Mouse (Mus musculus) embryonic facial prominence, embryonic 13.5 days (tissue): ENCODE results near the gene Sptb. TPM values are rescaled to one million over a fixed set of nuclear protein-coding genes. Genes with fewer than 3 reads are reported as not detected.

Experiments
- ATAC-seq: fragments of 200-750 bp; cut with Nextera tagmentation; 2 replicates; pipeline ENCODE4 v1.8.0; 2017; ENCODE audit warnings: low read depth; ENCODE audit not compliant: insufficient number of reproducible peaks, insufficient read depth, low FRiP score, low TSS enrichment
- H3K27ac ChIP-seq: fragments of 300-500 bp; sonication (generic); 2 replicates; pipeline ENCODE4 v1.5.1; 2015; ENCODE audit warnings: moderate library complexity, mild to moderate bottlenecking, inconsistent platforms
- H3K27me3 ChIP-seq: fragments of 300-500 bp; sonication (generic); 2 replicates; pipeline ENCODE4 v1.6.1; 2015; ENCODE audit warnings: mild to moderate bottlenecking, inconsistent platforms
- H3K36me3 ChIP-seq: fragments of 300-500 bp; sonication (generic); 2 replicates; pipeline ENCODE4 v1.6.1; 2015; ENCODE audit warnings: mild to moderate bottlenecking, inconsistent platforms
- H3K4me1 ChIP-seq: fragments of 300-500 bp; sonication (generic); 2 replicates; pipeline ENCODE4 v1.6.1; 2015; ENCODE audit warnings: inconsistent platforms
- H3K4me2 ChIP-seq: fragments of 300-500 bp; sonication (generic); 2 replicates; pipeline ENCODE4 v1.6.1; 2015; ENCODE audit warnings: moderate library complexity, mild to moderate bottlenecking, inconsistent platforms
- H3K4me3 ChIP-seq: fragments of 300-500 bp; sonication (generic); 2 replicates; pipeline ENCODE4 v1.5.1; 2015; ENCODE audit warnings: mild to moderate bottlenecking, inconsistent platforms
- H3K9ac ChIP-seq: fragments of 300-500 bp; sonication (generic); 2 replicates; pipeline ENCODE4 v1.6.1; 2015; ENCODE audit warnings: mild to moderate bottlenecking, inconsistent platforms
- H3K9me3 ChIP-seq: fragments of 300-500 bp; sonication (generic); 2 replicates; pipeline ENCODE4 v1.6.1; 2016; ENCODE audit warnings: inconsistent platforms
- WGBS: fragments of 180-500 bp; shearing (Covaris S2); methylation state at CpG from one replicate; pipeline ENCODE4 v1.1.7; 2015; ENCODE audit warnings: mixed read lengths; 5-methylcytosine and 5-hydroxymethylcytosine counted together
- polyA plus RNA-seq: library from polyadenylated mRNA; unstranded; fragments of >200 nt; fragmentation: Nextera tagmentation; extraction: Ambion mirVana; gene quantifications from 2 replicates; pipeline ENCODE4 v1.2.1, GENCODE M21; 2015

The Sptb gene
- polyA plus RNA-seq, 1 experiment from 2014 or later = 0.35 TPM

DNA sequence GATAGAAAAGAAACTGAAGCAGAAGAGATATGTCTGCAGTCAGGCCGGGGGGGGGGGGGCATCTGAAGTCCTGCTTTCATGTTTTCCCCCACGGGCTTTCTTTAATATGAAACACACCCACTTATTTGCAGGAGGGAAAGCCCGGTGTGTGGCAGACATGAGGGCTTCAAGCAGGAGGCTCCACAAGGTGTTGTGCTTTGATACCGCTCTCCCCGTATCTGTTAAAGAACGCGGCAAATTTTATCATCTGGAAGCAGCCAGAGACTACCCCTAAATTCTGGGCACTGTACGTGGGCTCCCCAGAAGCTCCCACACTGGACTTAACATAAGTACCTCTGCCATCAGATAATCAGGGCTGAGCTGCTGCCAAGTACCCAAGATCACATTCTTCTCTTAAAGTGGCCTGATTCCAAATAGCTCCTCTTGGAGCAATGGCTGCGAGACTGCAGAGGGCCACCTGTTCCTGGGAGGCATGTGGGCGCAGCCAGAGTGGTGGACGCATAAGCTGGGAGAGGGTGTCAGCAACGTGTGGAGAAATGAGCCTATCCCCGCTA is 39.7 kb downstream of the Sptb start:
- H3K27ac ChIP-seq = no peak overlapping the region
- ATAC-seq = no peak
- no peaks in the 10 kb centered on the region for H3K27me3 ChIP-seq
- 40% methylated on average over 13 of the region's 13 CpGs for WGBS
- H3K4me1 ChIP-seq = peaks cover 23% of the 10 kb centered on the region
- H3K9ac ChIP-seq = no peak overlapping the region
- no peaks in the 10 kb centered on the region for H3K36me3 ChIP-seq
- no peak overlapping the region for H3K4me2 ChIP-seq
- H3K4me3 ChIP-seq = no peak overlapping the region
- H3K9me3 ChIP-seq = no peaks in the 10 kb centered on the region

DNA sequence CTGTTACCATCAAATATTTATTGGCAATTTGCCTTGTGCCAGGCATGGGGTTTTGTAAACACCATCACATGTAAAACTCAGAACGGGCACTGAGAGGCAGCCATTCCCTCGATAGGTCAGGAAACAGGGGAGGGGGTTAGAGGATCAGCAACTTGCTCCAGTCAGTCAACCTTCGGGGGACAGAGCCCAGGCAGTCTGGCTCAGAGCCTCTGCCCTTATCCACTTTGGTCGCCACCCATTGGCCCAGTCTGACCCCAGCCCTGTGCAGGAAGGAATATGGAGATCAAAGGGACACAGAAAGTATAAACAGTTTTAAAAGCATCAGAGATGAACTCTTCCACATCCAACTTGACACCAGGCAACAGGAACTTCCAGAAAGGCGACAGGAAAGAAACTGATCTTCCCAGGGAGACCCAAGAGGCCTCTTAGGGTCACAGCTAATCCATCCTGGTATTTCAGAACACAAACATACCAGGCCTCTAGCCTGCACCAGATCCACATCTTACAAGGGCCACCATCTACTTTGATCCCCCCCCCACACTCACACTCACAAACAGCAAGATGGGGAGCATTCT is 40.3 kb downstream of the Sptb start:
- H3K36me3 ChIP-seq = no peaks in the 10 kb centered on the region
- 17% methylated on average over 5 of the region's 5 CpGs for WGBS
- H3K4me2 ChIP-seq = no peak overlapping the region
- H3K4me3 ChIP-seq = no peak overlapping the region
- ATAC-seq = no peak
- H3K9me3 ChIP-seq = no peaks in the 10 kb centered on the region
- H3K9ac ChIP-seq = no peak overlapping the region
- H3K27ac ChIP-seq = no peak overlapping the region
- H3K27me3 ChIP-seq = no peaks in the 10 kb centered on the region
- H3K4me1 ChIP-seq = peaks cover 18% of the 10 kb centered on the region

DNA sequence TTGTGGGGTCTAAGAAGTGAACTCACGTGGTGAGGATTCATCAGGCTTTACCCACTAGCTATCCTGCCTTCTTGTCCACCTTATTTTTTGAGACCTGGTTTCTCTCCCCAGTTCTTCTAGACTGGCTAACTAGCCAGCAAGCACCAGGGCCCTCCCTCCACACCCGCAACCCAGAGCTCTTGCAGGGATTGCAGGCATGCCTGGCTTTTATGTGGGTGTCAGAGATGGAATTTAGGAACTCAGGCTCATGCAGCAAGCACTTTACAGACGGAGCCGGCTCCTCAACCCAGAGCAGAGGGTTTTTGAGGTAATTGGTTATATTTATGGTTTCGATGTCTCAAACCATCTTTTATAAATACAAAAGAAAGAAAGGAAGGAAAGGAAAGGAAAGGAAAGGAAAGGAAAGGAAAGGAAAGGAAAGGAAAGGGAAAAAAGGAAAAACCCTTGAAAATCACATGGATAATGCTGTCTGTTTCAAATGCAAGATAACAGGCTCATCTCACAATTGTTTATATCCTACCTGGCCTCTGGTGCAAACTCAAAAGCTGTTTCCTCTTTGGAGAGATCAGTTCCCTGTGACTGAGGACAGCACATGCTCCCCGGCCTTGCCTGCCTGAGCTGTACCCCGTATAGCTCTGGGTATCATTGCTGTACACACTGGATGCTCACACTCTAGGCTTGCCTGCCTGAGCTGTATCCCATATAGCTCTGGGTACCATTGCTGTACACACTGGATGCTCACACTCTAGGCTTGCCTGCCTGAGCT is 41.5 kb downstream of the Sptb start:
- Histone ChIP-seq H3K9me3 (no peaks in the 10 kb centered on the region), H3K36me3 (no peaks in the 10 kb centered on the region), H3K27me3 (no peaks in the 10 kb centered on the region), H3K4me2 (no peak overlapping the region), H3K4me1 (peaks cover 12% of the 10 kb centered on the region), H3K27ac (no peak overlapping the region), H3K9ac (no peak overlapping the region), H3K4me3 (no peak overlapping the region)
- no peak for ATAC-seq
- WGBS = 65% methylated on average over 7 of the region's 7 CpGs

DNA sequence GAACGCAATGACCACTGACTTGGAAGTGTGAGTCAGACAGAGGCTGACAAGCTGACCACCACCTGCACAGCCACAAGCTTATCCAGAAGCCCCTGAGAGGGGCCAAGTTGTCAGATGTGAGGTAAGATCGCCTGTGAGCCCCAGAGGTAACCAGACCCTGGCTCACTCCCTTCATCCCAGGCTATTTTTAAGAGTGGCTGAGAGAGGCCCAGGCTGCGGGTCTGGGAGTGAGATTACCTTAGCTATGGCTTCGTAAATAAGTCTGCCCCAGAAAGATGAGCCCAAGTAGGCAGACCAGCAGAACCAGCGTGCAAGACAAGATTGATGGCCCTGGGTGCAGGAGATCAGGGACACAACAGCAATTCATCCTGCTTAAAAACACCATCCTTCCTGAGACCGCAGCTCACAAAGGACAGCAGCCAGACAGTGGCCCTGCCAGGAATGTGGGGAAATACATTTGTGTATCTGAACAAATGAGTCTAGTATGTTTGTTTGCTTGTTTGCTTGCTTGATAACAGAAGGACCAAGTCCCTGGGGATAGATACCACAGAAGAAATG is 58.5 kb downstream of the Sptb start:
- no peak overlapping the region for H3K27ac ChIP-seq
- H3K9ac ChIP-seq = no peak overlapping the region
- no peak overlapping the region for H3K4me2 ChIP-seq
- no peaks in the 10 kb centered on the region for H3K36me3 ChIP-seq
- WGBS = 83% methylated on average over 6 of the region's 6 CpGs
- H3K4me1 ChIP-seq = no peaks in the 10 kb centered on the region
- H3K27me3 ChIP-seq = no peaks in the 10 kb centered on the region
- H3K4me3 ChIP-seq = no peak overlapping the region
- H3K9me3 ChIP-seq = 0 out of 2 replicates have a peak, but pooled peaks cover 3% of the 10 kb centered on the region
- ATAC-seq = no peak

DNA sequence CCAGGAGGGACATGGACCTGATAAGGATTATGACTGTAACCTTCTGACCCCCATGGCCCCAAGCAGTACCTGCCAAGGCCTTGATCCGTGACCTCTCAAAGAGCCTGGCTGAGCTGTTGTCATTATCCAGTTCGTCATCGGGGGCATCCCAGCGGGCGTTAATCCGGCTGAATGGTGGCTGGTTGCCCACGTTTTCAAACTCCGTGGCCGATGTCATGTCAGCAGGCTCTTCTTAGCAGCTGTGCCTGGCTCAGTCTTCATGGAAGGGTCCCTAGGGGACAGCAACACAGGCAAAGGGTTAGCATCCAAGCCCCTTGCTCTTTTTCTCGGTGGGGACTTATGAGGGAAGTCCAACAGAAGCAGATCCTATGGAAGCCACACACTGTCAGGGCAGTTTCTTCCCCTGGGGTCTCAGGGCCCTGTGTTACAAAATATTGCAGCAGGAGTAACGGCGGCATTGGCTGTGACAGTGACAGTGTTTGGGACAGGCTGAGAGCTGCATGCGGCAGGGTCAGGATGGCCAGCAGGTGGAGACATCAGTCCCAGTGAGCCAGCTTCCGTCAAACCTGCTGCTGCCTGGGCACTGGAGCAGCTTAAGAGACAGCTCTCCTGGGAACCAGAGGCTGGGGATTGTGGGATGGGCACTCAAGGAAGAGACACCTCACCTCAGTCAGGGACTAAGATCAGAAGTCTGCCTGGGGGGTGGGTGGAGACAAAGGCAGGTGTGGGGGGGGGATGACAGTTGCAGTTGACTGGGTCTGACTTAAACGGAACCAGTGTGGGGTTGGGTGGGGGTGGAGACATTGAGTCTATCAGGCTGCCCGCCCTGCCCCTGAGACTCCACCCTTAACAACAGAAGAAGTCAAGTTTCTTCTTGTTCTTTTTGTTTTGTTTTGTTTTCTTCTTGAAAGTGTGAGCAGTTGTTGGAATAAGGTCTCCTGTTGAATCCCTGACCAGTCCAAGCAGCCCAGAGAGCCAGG is 60.3 kb downstream of the Sptb start:
- H3K4me3 ChIP-seq = no peak overlapping the region
- no peak overlapping the region for H3K27ac ChIP-seq
- H3K9ac ChIP-seq = no peak overlapping the region
- no peak overlapping the region for H3K4me2 ChIP-seq
- 46% methylated on average over 16 of the region's 16 CpGs for WGBS
- no peak for ATAC-seq
- 0 out of 2 replicates have a peak, but pooled peaks cover 3% of the 10 kb centered on the region for H3K9me3 ChIP-seq
- H3K27me3 ChIP-seq = no peaks in the 10 kb centered on the region
- no peaks in the 10 kb centered on the region for H3K36me3 ChIP-seq
- peaks cover 11% of the 10 kb centered on the region for H3K4me1 ChIP-seq

DNA sequence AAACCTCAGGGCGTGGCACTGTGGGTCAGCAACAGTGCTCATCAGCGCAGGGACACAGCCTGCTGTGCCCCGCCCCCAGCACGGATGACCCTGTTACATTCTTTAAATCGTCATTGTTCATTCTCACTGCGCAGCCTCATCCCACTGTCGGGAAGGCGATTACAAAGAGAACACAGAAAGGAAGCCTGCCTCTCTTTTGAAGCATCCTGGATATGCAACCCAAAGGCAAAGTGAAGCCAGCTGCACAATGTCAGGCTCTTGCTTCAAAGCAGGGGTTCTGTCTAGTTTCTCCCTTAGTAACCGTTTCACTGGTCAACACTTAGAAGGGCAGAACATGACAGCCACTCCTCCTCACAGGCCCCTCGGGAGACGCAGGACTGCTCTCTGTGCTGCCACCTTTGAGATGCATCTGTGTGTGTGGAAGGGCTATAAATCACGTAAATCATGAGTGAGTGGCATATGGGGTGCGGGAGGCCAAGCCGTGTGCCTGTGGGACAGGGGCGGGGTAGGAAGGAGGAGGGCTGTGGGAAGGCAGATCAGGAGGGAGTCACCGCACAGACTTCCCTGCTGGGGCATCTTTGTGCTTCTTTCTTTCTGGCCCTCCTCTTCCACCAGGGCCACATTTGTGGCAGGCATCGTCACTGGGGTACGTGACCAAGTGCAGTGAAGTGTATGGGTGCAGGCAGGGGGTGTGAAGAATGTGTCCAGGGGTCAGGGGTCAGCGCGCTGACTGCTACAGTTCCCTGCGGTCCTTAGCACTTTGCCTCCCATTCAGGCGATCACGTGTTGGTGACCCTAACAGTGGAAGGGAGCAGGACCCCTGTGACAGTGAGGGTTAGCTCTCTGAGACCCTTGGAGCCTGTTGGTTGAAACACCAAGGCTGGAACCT is 64.9 kb downstream of the Sptb start:
- 50% methylated on average over 23 of the region's 23 CpGs for whole genome bisulfite sequencing
- H3K27ac ChIP-seq = no peak overlapping the region
- peak overlapping the region; percentile 11; the same call in 1 of the 2 replicates for H3K4me2 ChIP-seq
- no peaks in the 10 kb centered on the region for H3K9me3 ChIP-seq
- H3K9ac ChIP-seq = 0 out of 2 replicates have a peak overlapping the region, but pooled peaks have one; percentile 27
- no peak overlapping the region for H3K4me3 ChIP-seq
- H3K27me3 ChIP-seq = no peaks in the 10 kb centered on the region
- no peaks in the 10 kb centered on the region for H3K36me3 ChIP-seq
- no peak for ATAC-seq
- H3K4me1 ChIP-seq = peaks cover 24% of the 10 kb centered on the region

DNA sequence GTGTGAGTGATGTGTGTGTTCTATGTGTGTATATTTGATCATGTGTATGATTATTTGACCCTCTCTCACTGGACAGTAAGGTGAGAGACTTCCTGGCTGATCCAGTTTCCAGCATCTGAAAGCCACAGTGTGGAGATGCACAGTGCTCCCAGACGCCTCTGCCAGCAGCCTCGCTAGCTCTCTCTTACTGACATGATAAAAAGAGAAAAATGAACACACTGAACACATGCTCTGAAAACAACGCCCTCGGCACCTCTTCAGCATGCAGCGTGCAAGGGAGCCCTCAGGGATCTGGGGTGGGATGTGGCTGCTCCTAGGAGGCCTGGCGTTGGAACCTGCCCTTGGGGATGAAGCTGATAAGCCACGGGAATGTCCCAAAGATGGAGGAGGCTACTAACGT is 66.7 kb downstream of the Sptb start:
- WGBS = 59% methylated on average over 8 of the region's 8 CpGs
- no peaks in the 10 kb centered on the region for H3K9me3 ChIP-seq
- H3K4me3 ChIP-seq = no peak overlapping the region
- H3K27me3 ChIP-seq = no peaks in the 10 kb centered on the region
- H3K36me3 ChIP-seq = no peaks in the 10 kb centered on the region
- no peak overlapping the region for H3K4me2 ChIP-seq
- ATAC-seq = no peak
- H3K4me1 ChIP-seq = peaks cover 24% of the 10 kb centered on the region
- H3K9ac ChIP-seq = no peak overlapping the region
- H3K27ac ChIP-seq = no peak overlapping the region

DNA sequence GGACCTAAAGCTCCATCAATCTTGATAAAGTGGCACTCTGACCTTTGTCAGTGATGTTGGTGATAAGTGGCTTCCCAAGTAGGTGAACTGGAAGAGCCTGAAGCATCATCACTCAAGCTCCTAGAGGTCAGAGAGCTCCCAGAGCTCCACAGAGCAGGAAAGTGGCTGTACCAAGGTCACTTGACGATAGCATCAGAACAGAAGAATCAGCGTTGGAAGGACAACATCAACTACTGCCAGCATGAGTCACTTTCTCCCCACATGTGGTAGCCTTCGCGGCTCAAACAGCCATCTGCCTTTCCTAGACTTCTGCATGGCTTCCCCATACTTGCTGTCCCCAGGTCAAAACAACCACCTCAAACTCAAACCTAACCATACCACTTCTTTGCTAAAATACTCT is 67.7 kb downstream of the Sptb start:
- no peaks in the 10 kb centered on the region for H3K36me3 ChIP-seq
- no peak overlapping the region for H3K4me2 ChIP-seq
- H3K4me3 ChIP-seq = no peak overlapping the region
- no peak overlapping the region for H3K27ac ChIP-seq
- H3K9me3 ChIP-seq = no peaks in the 10 kb centered on the region
- H3K27me3 ChIP-seq = no peaks in the 10 kb centered on the region
- H3K4me1 ChIP-seq = peaks cover 24% of the 10 kb centered on the region
- H3K9ac ChIP-seq = no peak overlapping the region
- WGBS = 93% methylated on average over 4 of the region's 4 CpGs
- ATAC-seq = no peak

DNA sequence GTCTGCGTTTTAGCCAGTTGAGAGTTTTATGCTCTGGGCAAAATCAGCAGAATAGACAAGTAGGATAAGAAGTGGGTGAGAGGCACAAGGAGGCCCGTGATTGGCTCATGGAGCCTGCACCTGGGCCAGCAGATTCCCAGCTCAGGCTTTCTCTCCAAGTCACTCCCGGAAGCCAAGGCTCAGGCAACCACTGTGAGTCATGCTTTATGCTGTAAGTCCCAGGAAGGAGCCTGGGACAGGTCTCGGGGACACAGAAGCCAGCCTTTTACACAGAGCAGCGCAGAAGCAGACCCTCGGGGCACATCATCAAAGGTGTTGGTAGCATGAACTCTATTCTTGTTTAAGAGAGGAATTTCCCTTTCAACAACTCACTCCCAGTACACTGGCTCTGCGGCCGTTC is 69.7 kb downstream of the Sptb start:
- no peak for ATAC-seq
- H3K4me2 ChIP-seq = no peak overlapping the region
- WGBS = 19% methylated on average over 8 of the region's 8 CpGs
- H3K4me3 ChIP-seq = no peak overlapping the region
- no peaks in the 10 kb centered on the region for H3K9me3 ChIP-seq
- peaks cover 19% of the 10 kb centered on the region for H3K4me1 ChIP-seq
- no peaks in the 10 kb centered on the region for H3K36me3 ChIP-seq
- H3K27ac ChIP-seq = no peak overlapping the region
- H3K27me3 ChIP-seq = no peaks in the 10 kb centered on the region
- H3K9ac ChIP-seq = no peak overlapping the region

DNA sequence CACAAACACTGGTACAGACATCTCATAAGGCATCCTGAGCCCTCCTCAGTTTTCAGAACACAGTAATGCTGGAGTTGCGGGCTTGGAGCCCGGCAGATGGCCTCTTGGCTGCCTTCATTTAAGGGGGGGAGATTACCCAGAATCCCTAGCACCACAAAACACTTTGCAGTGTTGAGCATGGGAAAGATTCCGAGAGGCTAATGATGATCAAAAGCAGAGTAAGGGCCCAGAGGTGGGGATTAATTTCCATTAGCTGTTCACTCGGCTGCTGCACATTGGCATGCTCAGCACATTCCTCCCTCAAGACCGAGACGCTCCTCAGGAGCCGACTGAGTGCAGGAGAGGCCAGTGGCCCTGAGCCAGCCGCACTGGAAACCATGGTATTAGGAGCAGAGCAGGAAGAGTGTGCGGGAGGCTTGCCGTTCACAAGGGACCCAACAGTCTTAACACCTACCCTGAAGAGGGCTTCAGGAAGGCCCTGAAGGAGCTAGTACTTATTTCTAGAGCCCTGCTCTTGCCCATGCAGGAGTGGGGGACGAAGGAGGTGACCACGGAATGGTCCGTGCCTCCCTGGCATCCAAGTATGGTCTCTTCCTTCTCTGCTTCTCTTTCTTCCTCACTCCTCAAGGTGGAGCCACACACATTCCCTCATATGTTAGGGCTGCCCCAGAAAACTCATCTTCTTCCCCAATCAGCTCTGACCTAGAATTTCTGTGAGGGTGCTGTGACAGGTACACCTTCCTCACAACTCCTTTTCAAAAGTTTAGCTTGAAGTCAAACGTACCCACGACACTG is 75.3 kb downstream of the Sptb start:
- no peak overlapping the region for H3K4me3 ChIP-seq
- peaks cover 20% of the 10 kb centered on the region for H3K4me1 ChIP-seq
- no peak overlapping the region for H3K27ac ChIP-seq
- ATAC-seq = 0 out of 2 replicates have a peak, but pooled peaks have one; percentile 32
- 48% methylated on average over 15 of the region's 15 CpGs for WGBS
- H3K36me3 ChIP-seq = no peaks in the 10 kb centered on the region
- no peaks in the 10 kb centered on the region for H3K27me3 ChIP-seq
- H3K9me3 ChIP-seq = no peaks in the 10 kb centered on the region
- peak overlapping the region; percentile 7; the same call in 1 of the 2 replicates for H3K4me2 ChIP-seq
- no peak overlapping the region for H3K9ac ChIP-seq
